Mouse (Mus musculus) liver, postnatal 0 days (tissue): ENCODE measurements around the gene Armh3.

Source experiments
- CTCF ChIP-seq: sonication (generic); IDR thresholded peaks from 2 replicates; pipeline ENCODE4 v1.5.1; 2016; ENCODE audit warnings: antibody characterized with exemption, low read depth
- EP300 ChIP-seq: IDR thresholded peaks from 2 replicates; pipeline ENCODE4 v1.6.1; 2016; ENCODE audit warnings: antibody characterized with exemption, low read depth, mild to moderate bottlenecking

DNA sequence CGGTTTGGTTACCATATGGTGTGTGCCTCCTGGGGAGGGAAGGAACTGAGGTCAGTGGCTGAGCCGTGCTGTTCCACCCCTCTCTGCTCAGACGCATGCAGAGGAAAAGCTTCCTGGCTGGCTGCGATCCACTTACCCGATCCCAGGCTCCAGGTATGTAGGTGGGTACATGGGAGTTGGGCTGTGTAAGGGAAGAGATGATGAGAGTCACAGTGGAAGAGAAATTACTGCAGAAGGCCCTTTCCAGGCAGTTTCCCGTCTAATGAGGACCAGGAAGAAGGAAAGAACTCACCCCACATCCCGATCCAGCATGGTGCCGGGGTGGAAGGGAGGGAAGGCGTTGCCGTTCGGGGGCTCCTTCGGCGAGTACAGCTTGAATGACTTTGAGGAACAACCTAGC is 37.7 kb upstream of the Armh3 start:
- TF ChIP-seq CTCF (no peak), EP300 (no peak)
